Mouse (Mus musculus): ENCODE data around the gene Tln1. TPM values are rescaled to one million over a fixed set of nuclear protein-coding genes. Genes with fewer than 3 reads are reported as not detected.

The Tln1 gene
- polyA plus RNA-seq, 1 experiment, result 621 TPM

GRCm38 (mm10) chr4:43582241-43582640 is 19.8 kb upstream of the Tln1 start:
- TF ChIP-seq CTCF (IDR thresholded peaks at IDR 0.05; ENCODE audit: control insufficient read depth, insufficient read depth, low read length) (no peak), POLR2A (IDR thresholded peaks at IDR 0.05; ENCODE audit: borderline replicate concordance, control insufficient read depth, low read depth, low read length) (no peak)
- no peak overlapping the region for H3K4me3 ChIP-seq (replicated peaks; ENCODE audit: control insufficient read depth, low read depth, low read length)
- 54% methylated on average over 5 of the region's 5 CpGs for WGBS
- no peak overlapping the region for H3K27ac ChIP-seq (ENCODE audit: control insufficient read depth, insufficient read depth, low read depth, low read length, poor library complexity)
- no peaks in the 10 kb centered on the region; the same call in 1 of the 2 replicates for H3K4me1 ChIP-seq (ENCODE audit: control insufficient read depth, insufficient read depth, low read length)

- no peak for TF ChIP-seq CTCF (IDR thresholded peaks at IDR 0.05; ENCODE audit: control insufficient read depth, insufficient read depth, low read length)
- no peak for TF ChIP-seq POLR2A (IDR thresholded peaks at IDR 0.05; ENCODE audit: borderline replicate concordance, control insufficient read depth, low read depth, low read length)
Measured at GRCm38 (mm10) chr4:43581381-43581780, 18.9 kb upstream of the Tln1 start.

GRCm38 (mm10) chr4:43580721-43581120 is 18.2 kb upstream of the Tln1 start:
- TF ChIP-seq POLR2A (IDR thresholded peaks at IDR 0.05; ENCODE audit: borderline replicate concordance, control insufficient read depth, low read depth, low read length) (no peak), CTCF (IDR thresholded peaks at IDR 0.05; ENCODE audit: control insufficient read depth, insufficient read depth, low read length) (no peak)
- H3K4me3 ChIP-seq (replicated peaks; ENCODE audit: control insufficient read depth, low read depth, low read length), result no peak overlapping the region
- no peak overlapping the region for H3K27ac ChIP-seq (ENCODE audit: control insufficient read depth, insufficient read depth, low read depth, low read length, poor library complexity)
- no peaks in the 10 kb centered on the region; the same call in 1 of the 2 replicates for H3K4me1 ChIP-seq (ENCODE audit: control insufficient read depth, insufficient read depth, low read length)
- WGBS, result 95% methylated on average over 5 of the region's 5 CpGs

More at GRCm38 (mm10) chr4:43581381-43581780, 18.9 kb upstream of the Tln1 start:
- Histone ChIP-seq H3K4me3 (replicated peaks; ENCODE audit: control insufficient read depth, low read depth, low read length) (no peak overlapping the region), H3K27ac (ENCODE audit: control insufficient read depth, insufficient read depth, low read depth, low read length, poor library complexity) (no peak overlapping the region), H3K4me1 (ENCODE audit: control insufficient read depth, insufficient read depth, low read length) (no peaks in the 10 kb centered on the region; the same call in 1 of the 2 replicates)
- 93% methylated on average over 12 of the region's 12 CpGs for WGBS

- no peak for TF ChIP-seq CTCF (IDR thresholded peaks at IDR 0.05; ENCODE audit: control insufficient read depth, insufficient read depth, low read length)
- no peak for TF ChIP-seq POLR2A (IDR thresholded peaks at IDR 0.05; ENCODE audit: borderline replicate concordance, control insufficient read depth, low read depth, low read length)
- Histone ChIP-seq H3K4me3 (replicated peaks; ENCODE audit: control insufficient read depth, low read depth, low read length) (peak overlapping the region; percentile 40), H3K27ac (ENCODE audit: control insufficient read depth, insufficient read depth, low read depth, low read length, poor library complexity) (no peak overlapping the region), H3K4me1 (ENCODE audit: control insufficient read depth, insufficient read depth, low read length) (no peaks in the 10 kb centered on the region; the same call in 1 of the 2 replicates)
- 40% methylated on average over 6 of the region's 6 CpGs for WGBS
Measured at GRCm38 (mm10) chr4:43579731-43580130, 17.2 kb upstream of the Tln1 start.

- TF ChIP-seq CTCF (IDR thresholded peaks at IDR 0.05; ENCODE audit: control insufficient read depth, insufficient read depth, low read length), result no peak
- TF ChIP-seq POLR2A (IDR thresholded peaks at IDR 0.05; ENCODE audit: borderline replicate concordance, control insufficient read depth, low read depth, low read length), result no peak
- whole genome bisulfite sequencing, result 2% methylated on average over 10 of the region's 10 CpGs
- no peak overlapping the region; the same call in 1 of the 2 replicates for H3K27ac ChIP-seq (ENCODE audit: control insufficient read depth, insufficient read depth, low read depth, low read length, poor library complexity)
- no peaks in the 10 kb centered on the region; the same call in 1 of the 2 replicates for H3K4me1 ChIP-seq (ENCODE audit: control insufficient read depth, insufficient read depth, low read length)
- H3K4me3 ChIP-seq (replicated peaks; ENCODE audit: control insufficient read depth, low read depth, low read length), result peak overlapping the region; percentile 96
Measured at GRCm38 (mm10) chr4:43579256-43579655, 16.8 kb upstream of the Tln1 start.

- under 1% methylated on average over 75 of the region's 76 CpGs for WGBS
- Histone ChIP-seq H3K27ac (ENCODE audit: control insufficient read depth, insufficient read depth, low read depth, low read length, poor library complexity) (peak within 1 kb of the TSS; percentile 84), H3K4me3 (replicated peaks; ENCODE audit: control insufficient read depth, low read depth, low read length) (peak within 1 kb of the TSS; percentile 96), H3K4me1 (ENCODE audit: control insufficient read depth, insufficient read depth, low read length) (no peaks in the 10 kb centered on the region; the same call in 1 of the 2 replicates)
- TF ChIP-seq CTCF (IDR thresholded peaks at IDR 0.05; ENCODE audit: control insufficient read depth, insufficient read depth, low read length) (no peak), POLR2A (IDR thresholded peaks at IDR 0.05; ENCODE audit: borderline replicate concordance, control insufficient read depth, low read depth, low read length) (peak; percentile 94)
Measured at GRCm38 (mm10) chr4:43578376-43579204, 16.1 kb upstream of the Tln1 start, which contains the start of the genes Rgp1 and Gba2. Gene Rgp1, plus strand, starts transcription at chr4:43578715. Gene Gba2, minus strand, starts transcription at chr4:43578873.

- H3K27ac ChIP-seq (ENCODE audit: control insufficient read depth, insufficient read depth, low read depth, low read length, poor library complexity), result no peak overlapping the region
- peak overlapping the region; percentile 96 for H3K4me3 ChIP-seq (replicated peaks; ENCODE audit: control insufficient read depth, low read depth, low read length)
- 3% methylated on average over 8 of the region's 8 CpGs for whole genome bisulfite sequencing
- H3K4me1 ChIP-seq (ENCODE audit: control insufficient read depth, insufficient read depth, low read length), result no peaks in the 10 kb centered on the region; the same call in 1 of the 2 replicates
- TF ChIP-seq POLR2A (IDR thresholded peaks at IDR 0.05; ENCODE audit: borderline replicate concordance, control insufficient read depth, low read depth, low read length) (no peak), CTCF (IDR thresholded peaks at IDR 0.05; ENCODE audit: control insufficient read depth, insufficient read depth, low read length) (no peak)
Measured at GRCm38 (mm10) chr4:43577237-43577881, 14.9 kb upstream of the Tln1 start.

- Histone ChIP-seq H3K4me3 (replicated peaks; ENCODE audit: control insufficient read depth, low read depth, low read length) (no peak overlapping the region), H3K27ac (ENCODE audit: control insufficient read depth, insufficient read depth, low read depth, low read length, poor library complexity) (no peak overlapping the region), H3K4me1 (ENCODE audit: control insufficient read depth, insufficient read depth, low read length) (no peaks in the 10 kb centered on the region; the same call in 1 of the 2 replicates)
- 75% methylated on average over 2 of the region's 2 CpGs for WGBS
- TF ChIP-seq POLR2A (IDR thresholded peaks at IDR 0.05; ENCODE audit: borderline replicate concordance, control insufficient read depth, low read depth, low read length), result no peak
- TF ChIP-seq CTCF (IDR thresholded peaks at IDR 0.05; ENCODE audit: control insufficient read depth, insufficient read depth, low read length), result no peak
Measured at GRCm38 (mm10) chr4:43575356-43575755, 12.9 kb upstream of the Tln1 start.
